Mouse (Mus musculus): ENCODE measurements at regions not wholly inside any gene's neighbourhood (a gene's known extent, or its start where the extent isn't known, plus 50 kb on each side); places are given as distances from the start of the nearest gene placed in this dataset.

DNA sequence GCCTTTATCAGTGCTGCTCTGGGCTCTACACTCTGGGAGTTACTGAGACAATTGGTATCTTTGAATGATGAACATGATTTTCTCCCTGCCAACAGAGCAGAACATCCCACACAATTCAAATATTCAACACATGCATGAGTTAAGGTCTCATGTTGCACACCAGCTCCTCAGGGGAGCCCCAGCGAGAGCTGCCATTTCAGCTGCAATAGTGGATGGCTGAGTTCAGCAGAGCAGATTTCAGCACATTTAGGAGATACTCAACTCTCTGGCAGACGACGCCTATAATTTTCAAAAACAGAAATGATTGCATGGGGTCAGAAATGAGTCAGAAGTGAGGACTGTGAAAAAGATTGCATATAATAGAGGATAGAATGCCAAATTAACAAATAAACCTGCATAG, 105.6 kb upstream of the Tyw5 start:
- Histone ChIP-seq H3K4me1 (replicated peaks) (no peaks in the 10 kb centered on the region), H3K4me2 (no peak overlapping the region), H3K9me3 (no peaks in the 10 kb centered on the region), H3K36me3 (no peaks in the 10 kb centered on the region), H3K4me3 (no peak overlapping the region), H3K27me3 (no peaks in the 10 kb centered on the region), H3K27ac (replicated peaks) (no peak overlapping the region), H3K9ac (no peak overlapping the region)
- no peak for ATAC-seq (ENCODE audit: low read depth)
- whole genome bisulfite sequencing = 72% methylated on average over 3 of the region's 3 CpGs

DNA sequence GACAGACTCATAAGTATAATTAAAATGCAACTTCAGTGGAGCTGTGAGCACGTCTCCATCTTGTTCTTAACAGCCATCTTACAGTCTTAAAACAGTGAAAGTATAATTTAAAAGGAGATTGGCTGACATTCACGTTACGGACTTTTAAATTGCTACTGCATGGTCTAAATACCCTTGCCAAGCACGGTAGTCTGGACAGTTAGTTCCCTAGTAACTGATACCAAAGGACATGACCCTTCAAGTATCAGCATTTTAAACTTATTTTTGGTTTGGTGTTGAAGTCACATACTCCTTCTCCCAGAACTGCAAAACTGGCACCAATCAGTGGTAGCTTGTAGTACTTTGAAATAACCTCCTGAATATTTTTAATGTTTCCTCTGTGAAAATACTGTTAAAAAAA, 119.1 kb upstream of the Tyw5 start:
- Histone ChIP-seq H3K27ac (replicated peaks) (no peak overlapping the region), H3K9me3 (no peaks in the 10 kb centered on the region)
- no peak for ATAC-seq (ENCODE audit: low read depth)

DNA sequence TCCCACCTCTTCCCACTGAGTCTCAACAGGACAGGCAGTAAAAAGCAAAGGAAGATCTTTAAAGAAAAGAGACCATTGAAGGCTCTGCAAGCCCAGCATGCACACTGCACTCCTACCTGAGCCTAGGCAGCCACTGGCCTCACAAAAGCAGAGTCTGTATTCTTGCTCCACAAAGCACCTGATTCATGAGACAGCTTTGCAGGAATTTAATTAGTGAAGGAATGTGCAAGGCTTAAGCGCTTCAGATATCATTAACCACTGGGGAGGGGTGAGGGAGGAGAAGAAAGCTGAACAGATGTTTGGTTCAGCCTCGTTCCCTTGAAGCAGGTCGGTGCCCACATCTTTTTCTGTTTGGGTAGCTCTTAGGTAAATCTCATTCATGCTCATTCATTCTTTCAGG, 121.8 kb upstream of the Tyw5 start:
- peak; percentile 63 for ATAC-seq (ENCODE audit: low read depth)
- no peaks in the 10 kb centered on the region for H3K27me3 ChIP-seq
- peaks cover 4% of the 10 kb centered on the region; the same call in 1 of the 2 replicates for H3K4me1 ChIP-seq (replicated peaks)
- H3K4me3 ChIP-seq = no peak overlapping the region
- H3K36me3 ChIP-seq = no peaks in the 10 kb centered on the region
- no peaks in the 10 kb centered on the region for H3K9me3 ChIP-seq
- no peak overlapping the region for H3K4me2 ChIP-seq
- WGBS = 32% methylated on average over 3 of the region's 3 CpGs
- H3K9ac ChIP-seq = no peak overlapping the region
- no peak overlapping the region for H3K27ac ChIP-seq (replicated peaks)

More for the DNA sequence above, 119.1 kb upstream of the Tyw5 start:
- 82% methylated on average over 4 of the region's 4 CpGs for WGBS
- no peak overlapping the region for H3K4me3 ChIP-seq
- no peaks in the 10 kb centered on the region for H3K27me3 ChIP-seq
- no peak overlapping the region for H3K4me2 ChIP-seq
- no peak overlapping the region for H3K9ac ChIP-seq
- H3K36me3 ChIP-seq = no peaks in the 10 kb centered on the region
- H3K4me1 ChIP-seq (replicated peaks) = peaks cover 4% of the 10 kb centered on the region; the same call in 1 of the 2 replicates

DNA sequence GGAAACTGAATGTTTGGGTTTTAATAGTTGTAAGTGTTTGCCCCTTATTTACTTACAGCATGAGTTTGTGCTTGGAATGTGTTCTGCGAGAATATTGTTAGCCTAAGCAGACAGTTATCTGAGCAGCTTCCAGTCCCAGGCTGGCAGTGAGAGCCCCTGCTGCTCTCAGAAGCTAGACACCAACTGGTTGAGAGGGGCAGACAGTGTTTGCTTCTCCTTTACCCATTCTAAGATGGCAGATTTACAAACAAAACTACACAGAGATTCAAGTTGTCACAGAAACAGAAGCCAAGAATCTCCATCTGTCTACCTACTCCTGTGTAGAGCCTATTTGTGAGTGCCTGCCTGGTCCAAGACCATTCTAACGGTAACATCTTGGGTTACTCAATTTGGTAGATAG, 122.4 kb upstream of the Tyw5 start:
- no peak for ATAC-seq (ENCODE audit: low read depth)
- Histone ChIP-seq H3K9me3 (no peaks in the 10 kb centered on the region), H3K36me3 (no peaks in the 10 kb centered on the region), H3K27ac (replicated peaks) (no peak overlapping the region), H3K27me3 (no peaks in the 10 kb centered on the region), H3K4me1 (replicated peaks) (peaks cover 4% of the 10 kb centered on the region; the same call in 1 of the 2 replicates), H3K4me2 (no peak overlapping the region), H3K4me3 (no peak overlapping the region), H3K9ac (no peak overlapping the region)
- 85% methylated on average over 2 of the region's 2 CpGs for WGBS

DNA sequence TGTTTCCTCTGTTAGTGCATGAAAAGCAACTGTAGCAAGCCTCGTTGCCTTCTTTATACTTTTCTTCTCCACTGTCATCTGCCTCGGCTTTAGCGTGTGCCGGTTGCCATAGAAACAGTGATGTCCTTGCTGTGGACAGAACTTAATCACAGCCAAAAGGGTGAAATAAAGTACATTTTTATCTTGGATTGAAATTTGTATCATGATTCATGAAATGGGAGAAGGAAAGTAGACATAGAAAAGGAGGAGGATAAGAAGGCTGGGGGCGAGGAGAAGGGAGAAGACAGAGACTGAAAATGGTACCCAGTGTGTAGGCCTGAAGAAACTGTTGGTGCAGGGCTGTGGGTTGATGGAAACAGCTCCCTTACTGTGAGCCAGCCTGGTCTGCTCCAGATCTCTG, 130.5 kb upstream of the Tyw5 start:
- Histone ChIP-seq H3K9ac (no peak overlapping the region), H3K4me2 (no peak overlapping the region), H3K36me3 (no peaks in the 10 kb centered on the region), H3K4me1 (replicated peaks) (no peaks in the 10 kb centered on the region), H3K27ac (replicated peaks) (no peak overlapping the region), H3K4me3 (no peak overlapping the region), H3K27me3 (no peaks in the 10 kb centered on the region), H3K9me3 (no peaks in the 10 kb centered on the region)
- 54% methylated on average over 5 of the region's 5 CpGs for WGBS
- no peak for ATAC-seq (ENCODE audit: low read depth)

DNA sequence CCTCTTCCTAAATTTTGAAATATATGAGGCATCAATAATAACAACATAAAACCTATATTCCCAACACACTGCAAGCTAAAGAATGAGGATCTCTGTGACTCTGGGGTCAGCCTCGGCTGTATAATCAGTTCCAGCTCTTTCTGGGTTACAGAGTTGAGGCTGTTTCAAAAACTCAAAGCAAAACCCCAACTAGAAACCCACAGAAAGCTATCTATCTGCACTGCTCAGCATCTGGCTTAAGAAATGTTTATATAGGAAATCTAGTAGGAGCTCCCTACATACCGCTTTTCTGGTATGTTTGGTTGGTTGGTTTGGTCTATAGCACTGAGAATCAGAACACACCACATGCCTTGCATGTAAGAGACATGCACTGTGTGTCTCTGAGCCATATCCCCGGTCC, 137.8 kb upstream of the Tyw5 start:
- WGBS = 79% methylated on average over 3 of the region's 3 CpGs
- Histone ChIP-seq H3K27ac (replicated peaks) (no peak overlapping the region), H3K9ac (no peak overlapping the region), H3K9me3 (no peaks in the 10 kb centered on the region), H3K4me3 (no peak overlapping the region), H3K4me1 (replicated peaks) (peaks cover 13% of the 10 kb centered on the region), H3K27me3 (no peaks in the 10 kb centered on the region), H3K36me3 (no peaks in the 10 kb centered on the region), H3K4me2 (no peak overlapping the region)
- no peak for ATAC-seq (ENCODE audit: low read depth)

DNA sequence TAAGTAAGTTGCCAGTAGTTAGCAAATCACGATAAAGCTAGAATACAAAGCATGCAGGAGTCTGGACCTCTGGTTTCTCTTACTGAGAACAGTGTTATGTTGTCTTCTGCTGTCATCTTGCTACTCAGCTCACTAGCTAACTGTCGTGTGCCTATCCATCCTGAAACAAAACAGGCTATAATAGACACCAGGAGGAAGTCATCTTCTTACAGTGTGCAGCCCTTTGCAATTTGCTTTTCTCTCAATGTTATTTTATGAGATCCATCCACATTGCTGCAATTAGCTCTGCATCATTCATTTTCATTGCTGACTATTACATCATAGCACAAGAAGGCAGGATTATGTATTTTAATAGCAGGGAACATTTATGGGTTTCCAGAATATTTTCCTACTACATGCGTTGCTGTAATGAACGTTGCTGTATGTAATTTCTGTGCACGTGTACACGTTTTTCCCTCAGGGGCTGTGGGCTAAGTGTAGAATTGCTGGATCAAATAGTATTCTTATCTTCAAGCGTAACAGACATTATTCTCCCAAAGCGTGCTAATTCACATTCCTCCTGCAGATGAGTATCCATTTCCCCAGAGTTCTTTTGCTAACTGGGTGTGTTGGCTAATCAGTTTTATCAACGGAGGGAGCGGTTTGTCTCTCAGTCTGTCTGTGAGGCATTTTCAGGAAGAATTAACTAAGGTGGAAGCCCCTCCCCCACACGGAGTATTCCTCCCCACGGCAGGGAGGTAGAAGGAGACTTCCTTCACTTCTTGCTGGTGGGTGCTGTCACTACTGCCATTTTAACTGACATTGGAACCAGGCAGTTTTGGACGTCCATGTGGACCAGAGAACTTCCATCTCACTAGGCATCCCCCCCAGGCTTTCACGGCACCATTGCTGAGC, 139.1 kb upstream of the Tyw5 start:
- H3K27ac ChIP-seq (replicated peaks) = peak overlapping the region; percentile 74
- peak; percentile 86 for ATAC-seq (ENCODE audit: low read depth)

DNA sequence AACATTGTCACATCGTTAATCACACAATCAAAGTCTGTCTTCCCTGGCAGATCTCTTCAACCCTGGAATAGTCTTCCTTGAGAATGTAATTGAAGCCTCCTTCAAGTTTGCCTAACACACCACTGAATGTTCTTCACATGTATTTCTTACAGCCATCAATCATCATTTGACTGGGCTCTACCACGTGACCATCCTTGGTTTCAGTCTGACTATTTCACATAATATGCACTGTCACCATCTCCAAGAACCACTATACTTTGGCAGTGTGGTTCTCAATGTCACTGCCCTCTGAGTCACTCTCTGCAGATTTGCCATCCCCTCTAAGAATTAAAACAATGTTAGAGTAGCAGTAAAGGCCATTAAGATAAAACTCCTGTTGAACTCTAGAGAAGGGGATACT, 154.6 kb upstream of the Tyw5 start:
- ATAC-seq (ENCODE audit: low read depth) = no peak
- Histone ChIP-seq H3K4me3 (no peak overlapping the region), H3K27ac (replicated peaks) (no peak overlapping the region), H3K4me1 (replicated peaks) (no peaks in the 10 kb centered on the region), H3K27me3 (no peaks in the 10 kb centered on the region), H3K9ac (no peak overlapping the region), H3K36me3 (no peaks in the 10 kb centered on the region), H3K9me3 (no peaks in the 10 kb centered on the region), H3K4me2 (no peak overlapping the region)
- WGBS = 88% methylated on average over 2 of the region's 2 CpGs

More for the DNA sequence above, 139.1 kb upstream of the Tyw5 start:
- Histone ChIP-seq H3K27me3 (no peaks in the 10 kb centered on the region), H3K9ac (peak overlapping the region; percentile 8; the same call in 1 of the 2 replicates), H3K4me2 (peak overlapping the region; percentile 32), H3K4me1 (replicated peaks) (peaks cover 13% of the 10 kb centered on the region), H3K9me3 (no peaks in the 10 kb centered on the region), H3K4me3 (no peak overlapping the region), H3K36me3 (no peaks in the 10 kb centered on the region)
- WGBS = 52% methylated on average over 14 of the region's 14 CpGs

DNA sequence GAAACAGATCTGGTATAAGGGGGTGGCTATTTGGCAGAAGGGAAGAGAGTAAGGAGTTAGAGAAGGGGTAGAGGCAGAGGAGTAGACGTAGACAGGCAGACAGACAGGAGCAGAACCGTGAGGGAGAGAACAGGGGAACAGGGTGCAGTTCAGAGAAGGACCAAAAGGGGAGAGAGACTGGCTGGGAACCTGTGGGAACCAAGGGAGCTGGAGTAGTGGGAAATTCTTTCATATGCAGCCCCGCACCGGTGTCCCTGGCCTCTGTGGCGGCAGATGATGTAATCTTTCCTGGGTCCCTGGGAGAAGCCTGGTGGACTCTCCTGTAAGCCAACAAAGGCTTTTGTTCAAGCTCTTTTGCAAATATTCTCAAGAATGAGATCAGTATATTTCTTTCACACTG, 157.8 kb upstream of the Tyw5 start:
- ATAC-seq (ENCODE audit: low read depth) = no peak

DNA sequence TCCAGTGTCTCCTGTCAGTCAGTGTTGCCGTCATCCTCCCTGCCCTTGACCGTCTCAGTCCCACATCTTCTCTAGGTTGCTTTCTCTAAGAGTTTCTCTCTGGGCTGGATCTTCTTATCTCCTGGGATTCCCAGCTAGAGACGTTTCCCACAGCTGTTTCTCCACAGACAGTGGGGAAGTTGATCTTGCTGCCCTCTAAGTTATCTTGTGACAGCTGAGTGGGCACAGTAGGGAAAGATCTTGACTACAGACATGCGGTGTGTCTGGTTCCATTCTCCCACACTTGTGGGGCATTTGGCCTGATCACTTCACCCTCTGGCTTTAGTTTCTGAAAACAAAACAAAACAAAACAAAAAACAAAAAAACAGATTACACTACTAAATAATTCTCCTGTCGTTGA, 165.2 kb upstream of the Tyw5 start:
- no peaks in the 10 kb centered on the region for H3K36me3 ChIP-seq
- WGBS = 76% methylated on average over 5 of the region's 5 CpGs
- no peak overlapping the region for H3K4me2 ChIP-seq
- no peak overlapping the region for H3K27ac ChIP-seq (replicated peaks)
- no peaks in the 10 kb centered on the region for H3K27me3 ChIP-seq
- H3K4me3 ChIP-seq = no peak overlapping the region
- H3K4me1 ChIP-seq (replicated peaks) = no peaks in the 10 kb centered on the region
- no peak for ATAC-seq (ENCODE audit: low read depth)
- H3K9ac ChIP-seq = no peak overlapping the region
- 0 out of 2 replicates have a peak, but pooled peaks cover 10% of the 10 kb centered on the region for H3K9me3 ChIP-seq

More for the DNA sequence above, 157.8 kb upstream of the Tyw5 start:
- no peak overlapping the region for H3K27ac ChIP-seq (replicated peaks)
- H3K27me3 ChIP-seq = no peaks in the 10 kb centered on the region
- H3K4me1 ChIP-seq (replicated peaks) = no peaks in the 10 kb centered on the region
- no peak overlapping the region for H3K4me2 ChIP-seq
- H3K9ac ChIP-seq = no peak overlapping the region
- 59% methylated on average over 5 of the region's 5 CpGs for WGBS
- H3K9me3 ChIP-seq = 0 out of 2 replicates have a peak, but pooled peaks cover 10% of the 10 kb centered on the region
- no peaks in the 10 kb centered on the region for H3K36me3 ChIP-seq
- no peak overlapping the region for H3K4me3 ChIP-seq

DNA sequence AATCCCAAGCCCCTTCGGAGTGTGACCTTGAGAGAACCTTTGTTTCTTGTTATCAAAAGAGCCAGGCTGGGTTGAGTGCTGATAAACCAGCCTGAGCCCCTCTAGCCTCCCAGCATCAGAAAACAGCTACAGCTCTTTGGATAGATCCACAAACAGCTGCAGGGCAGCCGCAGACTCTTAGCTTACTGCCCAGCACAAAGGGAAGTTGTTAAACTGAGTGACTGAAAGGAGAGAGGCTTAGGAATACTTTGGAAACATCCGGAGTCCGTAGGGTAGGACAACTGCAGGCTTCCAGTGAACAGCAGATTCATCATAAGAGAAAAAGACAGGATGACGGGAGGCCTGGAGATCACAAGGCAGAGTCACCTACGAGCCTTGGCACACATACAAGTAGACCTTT, 166.9 kb upstream of the Tyw5 start:
- no peak overlapping the region for H3K9ac ChIP-seq
- H3K4me1 ChIP-seq (replicated peaks) = no peaks in the 10 kb centered on the region
- H3K27me3 ChIP-seq = no peaks in the 10 kb centered on the region
- no peak overlapping the region for H3K27ac ChIP-seq (replicated peaks)
- no peak for ATAC-seq (ENCODE audit: low read depth)
- 85% methylated on average over 6 of the region's 6 CpGs for WGBS
- no peak overlapping the region for H3K4me2 ChIP-seq
- H3K4me3 ChIP-seq = no peak overlapping the region
- no peaks in the 10 kb centered on the region for H3K9me3 ChIP-seq
- no peaks in the 10 kb centered on the region for H3K36me3 ChIP-seq

DNA sequence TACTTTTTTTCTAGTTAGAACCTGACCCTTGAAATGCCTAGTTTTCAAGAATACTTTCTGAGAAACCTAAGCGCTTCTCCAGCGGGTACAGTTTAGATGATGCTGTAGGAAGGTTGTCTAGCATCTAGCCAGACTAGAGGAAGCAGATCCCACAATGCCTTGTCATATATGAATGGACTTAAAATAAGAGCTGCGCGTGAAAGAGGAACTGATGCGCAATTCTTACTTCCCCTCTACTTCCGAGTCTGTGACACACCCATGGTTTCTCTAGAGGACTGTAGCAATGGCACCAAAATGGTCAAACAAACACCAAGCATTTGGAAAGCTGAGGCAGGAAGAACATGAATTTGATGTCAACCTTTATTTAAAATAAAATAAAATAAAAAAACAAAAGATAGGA, 167.6 kb upstream of the Tyw5 start:
- H3K4me3 ChIP-seq = no peak overlapping the region
- H3K4me1 ChIP-seq (replicated peaks) = no peaks in the 10 kb centered on the region
- no peaks in the 10 kb centered on the region for H3K36me3 ChIP-seq
- H3K9ac ChIP-seq = no peak overlapping the region
- H3K27me3 ChIP-seq = no peaks in the 10 kb centered on the region
- no peak overlapping the region for H3K4me2 ChIP-seq
- WGBS = 96% methylated on average over 6 of the region's 6 CpGs
- no peak for ATAC-seq (ENCODE audit: low read depth)
- H3K9me3 ChIP-seq = no peaks in the 10 kb centered on the region
- no peak overlapping the region for H3K27ac ChIP-seq (replicated peaks)
